ENCODE assay signal across 8 mouse cellular contexts in the genomic region with DNA sequence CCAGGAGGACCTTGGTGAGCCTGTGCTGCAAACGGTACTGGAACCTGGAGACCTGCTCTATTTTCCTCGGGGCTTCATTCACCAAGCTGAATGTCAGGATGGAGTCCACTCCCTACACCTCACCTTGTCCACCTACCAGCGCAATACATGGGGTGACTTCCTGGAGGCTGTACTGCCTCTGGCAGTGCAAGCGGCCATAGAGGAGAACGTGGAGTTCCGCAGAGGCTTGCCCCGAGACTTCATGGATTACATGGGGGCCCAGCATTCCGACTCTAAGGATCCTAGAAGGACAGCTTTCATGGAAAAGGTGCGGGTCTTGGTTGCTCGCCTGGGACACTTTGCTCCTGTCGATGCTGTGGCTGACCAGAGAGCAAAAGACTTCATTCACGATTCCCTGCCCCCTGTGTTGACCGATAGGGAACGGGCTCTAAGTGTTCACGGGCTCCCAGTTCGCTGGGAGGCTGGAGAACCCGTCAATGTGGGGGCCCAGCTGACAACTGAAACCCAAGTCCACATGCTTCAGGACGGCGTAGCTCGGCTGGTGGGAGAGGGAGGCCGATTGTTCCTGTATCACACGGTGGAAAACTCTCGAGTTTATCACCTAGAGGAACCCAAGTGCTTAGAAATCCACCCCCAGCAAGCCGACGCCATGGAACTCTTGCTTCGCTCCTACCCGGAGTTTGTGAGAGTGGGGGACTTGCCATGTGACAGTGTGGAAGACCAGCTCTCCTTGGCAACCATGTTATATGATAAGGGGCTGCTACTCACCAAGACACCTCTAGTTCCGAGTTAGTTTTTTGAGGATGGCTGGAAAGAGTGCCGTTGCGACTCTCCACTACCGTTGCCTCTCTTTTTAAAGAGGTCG. TPM values are rescaled to one million over a fixed set of nuclear protein-coding genes. Genes with fewer than 3 reads are reported as not detected.
DNase-seq lines count a peak whose midpoint lies in the region; ATAC-seq and TF ChIP-seq lines count a peak whose summit lies in the region.

No protein-coding gene starts in this region.

- H3K9ac ChIP-seq in heart, embryonic 11.5 days (ENCODE audit: low read depth, low read length), result peak overlapping the region; percentile 83
- peak overlapping the region; percentile 80 for H3K9ac ChIP-seq in hindbrain, embryonic 14.5 days
- H3K9ac ChIP-seq in midbrain, embryonic 13.5 days (replicated peaks), result peak overlapping the region; percentile 88

- peak overlapping the region; percentile 93 for H3K4me2 ChIP-seq in heart, embryonic 11.5 days
- H3K4me2 ChIP-seq in hindbrain, embryonic 14.5 days (replicated peaks), result peak overlapping the region; percentile 86
- H3K4me2 ChIP-seq in midbrain, embryonic 13.5 days (replicated peaks), result peak overlapping the region; percentile 89

- H3K4me3 ChIP-seq in heart, embryonic 11.5 days (ENCODE audit: low read depth, low read length), result peak overlapping the region; percentile 79
- peak overlapping the region; percentile 86 for H3K4me3 ChIP-seq in bone marrow, adult 2 months (replicated peaks; ENCODE audit: control insufficient read depth, low read depth, low read length)
- H3K4me3 ChIP-seq in hindbrain, embryonic 14.5 days (replicated peaks; ENCODE audit: low read length), result peak overlapping the region; percentile 86
- H3K4me3 ChIP-seq in midbrain, embryonic 13.5 days (replicated peaks), result peak overlapping the region; percentile 94

- no peak overlapping the region for H3K27ac ChIP-seq in heart, embryonic 11.5 days (ENCODE audit: low read depth, low read length)
- H3K27ac ChIP-seq in bone marrow, adult 2 months (ENCODE audit: control insufficient read depth, insufficient read depth, low read depth, low read length, poor library complexity), result peak overlapping the region; percentile 78
- H3K27ac ChIP-seq in hindbrain, embryonic 14.5 days, result 0 out of 2 replicates have a peak overlapping the region, but pooled peaks have one; percentile 79
- H3K27ac ChIP-seq in midbrain, embryonic 13.5 days, result no peak overlapping the region

- 44% methylated on average over 32 of the region's 32 CpGs for WGBS in heart, embryonic 11.5 days (ENCODE audit: insufficient replicate concordance)
- 76% methylated on average over 32 of the region's 32 CpGs for WGBS in bone marrow, adult 2 months
- 71% methylated on average over 32 of the region's 32 CpGs for WGBS in hindbrain, embryonic 14.5 days
- 70% methylated on average over 32 of the region's 32 CpGs for WGBS in midbrain, embryonic 13.5 days

- DNase-seq in heart, postnatal 25 days (ENCODE audit: low spot score), result no peak
- no peak for DNase-seq in hindbrain, embryonic 14.5 days (ENCODE audit: low spot score)
- no peak for DNase-seq in right cerebral cortex, postnatal 4 days
- no peak for DNase-seq in c-Kit-positive CD71-positive TER-119-positive erythroid progenitor cells, embryonic 14.5 days (ENCODE audit: low spot score)
- DNase-seq in urinary bladder, postnatal 4 days (ENCODE audit: low spot score in 2 of 2), result no peak

- H3K36me3 ChIP-seq in heart, embryonic 11.5 days (ENCODE audit: control insufficient read depth, insufficient read depth, low read length), result peaks cover 4% of the 10 kb centered on the region
- H3K36me3 ChIP-seq in hindbrain, embryonic 14.5 days (replicated peaks; ENCODE audit: control insufficient read depth, insufficient read depth), result peaks cover 22% of the 10 kb centered on the region
- peaks cover 22% of the 10 kb centered on the region for H3K36me3 ChIP-seq in midbrain, embryonic 13.5 days

- no peak for TF ChIP-seq POLR2A in bone marrow, adult 2 months (IDR thresholded peaks at IDR 0.05; ENCODE audit: borderline replicate concordance, control insufficient read depth, low read depth, low read length)

- ATAC-seq in heart, embryonic 11.5 days (replicated peaks; ENCODE audit: insufficient number of reproducible peaks, low FRiP score, low TSS enrichment), result no peak
- no peak for ATAC-seq in hindbrain, embryonic 14.5 days (ENCODE audit: low FRiP score)
- no peak for ATAC-seq in midbrain, embryonic 13.5 days

- H3K9me3 ChIP-seq in heart, embryonic 11.5 days (replicated peaks; ENCODE audit: control insufficient read depth, low read length), result no peaks in the 10 kb centered on the region
- H3K9me3 ChIP-seq in hindbrain, embryonic 14.5 days (ENCODE audit: control insufficient read depth, low read length), result no peaks in the 10 kb centered on the region
- no peaks in the 10 kb centered on the region for H3K9me3 ChIP-seq in midbrain, embryonic 13.5 days

- no peaks in the 10 kb centered on the region for H3K27me3 ChIP-seq in heart, embryonic 11.5 days (ENCODE audit: control insufficient read depth, insufficient read depth, low read length)
- H3K27me3 ChIP-seq in hindbrain, embryonic 14.5 days (ENCODE audit: control insufficient read depth, insufficient read depth, low read length), result no peaks in the 10 kb centered on the region
- no peaks in the 10 kb centered on the region for H3K27me3 ChIP-seq in midbrain, embryonic 13.5 days

- peaks cover 20% of the 10 kb centered on the region for H3K4me1 ChIP-seq in heart, embryonic 11.5 days (ENCODE audit: control insufficient read depth, insufficient read depth, low read length)
- H3K4me1 ChIP-seq in bone marrow, adult 2 months (ENCODE audit: control insufficient read depth, insufficient read depth, low read length), result peaks cover 4% of the 10 kb centered on the region; the same call in 1 of the 2 replicates
- peaks cover 21% of the 10 kb centered on the region for H3K4me1 ChIP-seq in hindbrain, embryonic 14.5 days (replicated peaks; ENCODE audit: control insufficient read depth, insufficient read depth, low read length)
- peaks cover 44% of the 10 kb centered on the region for H3K4me1 ChIP-seq in midbrain, embryonic 13.5 days (replicated peaks)

- TF ChIP-seq CTCF in bone marrow, adult 2 months (IDR thresholded peaks at IDR 0.05; ENCODE audit: control insufficient read depth, insufficient read depth, low read length), result no peak

- intact Hi-C loops in heart, postnatal 25 days (cut with DNase I), result loop anchor here (2.0 kb wide), 1 partner anchor 31 kb away; a partner anchor contains a TSS

RNA-seq across cellular contexts. Expression of a gene that starts 1.5 kb away (rescaled TPM):
- polyA plus RNA-seq in heart, embryonic 11.5 days (2014; fragmentation: Nextera tagmentation; extraction: Ambion mirVana), result 9.6 and 10.4 TPM in 2 replicates
- total RNA-seq in heart, postnatal 25 days (2021), result 1 to 10 TPM; 5.2 to 5.5 TPM
- 7.0 and 15.2 TPM in 2 replicates for polyA plus RNA-seq in bone marrow, adult 2 months (2011; ENCODE audit: insufficient read depth, insufficient read length, low replicate concordance, missing spikeins)
- polyA plus RNA-seq in hindbrain, embryonic 14.5 days (2014; fragmentation: Nextera tagmentation; extraction: Ambion mirVana), result 12.4 and 15.0 TPM in 2 replicates
- 9.1 and 12.1 TPM in 2 replicates for polyA plus RNA-seq in midbrain, embryonic 13.5 days (2015; fragmentation: Nextera tagmentation; extraction: Ambion mirVana)

RNA-seq across cellular contexts. Expression of a gene that starts 30.2 kb away (rescaled TPM):
- 34.3 and 41.7 TPM in 2 replicates for polyA plus RNA-seq in heart, embryonic 11.5 days (2014; fragmentation: Nextera tagmentation; extraction: Ambion mirVana)
- total RNA-seq in heart, postnatal 25 days (2021), result 10 to 100 TPM; 29.5 to 36.3 TPM
- 6.0 and 15.1 TPM in 2 replicates for polyA plus RNA-seq in bone marrow, adult 2 months (2011; ENCODE audit: insufficient read depth, insufficient read length, low replicate concordance, missing spikeins)
- polyA plus RNA-seq in hindbrain, embryonic 14.5 days (2014; fragmentation: Nextera tagmentation; extraction: Ambion mirVana), result 16.0 and 17.7 TPM in 2 replicates
- polyA plus RNA-seq in midbrain, embryonic 13.5 days (2015; fragmentation: Nextera tagmentation; extraction: Ambion mirVana), result 22.1 and 23.6 TPM in 2 replicates

RNA-seq across cellular contexts. Expression of a gene that starts 32.7 kb away (rescaled TPM):
- not detected in 2 replicates for polyA plus RNA-seq in heart, embryonic 11.5 days (2014; fragmentation: Nextera tagmentation; extraction: Ambion mirVana)
- not detected for total RNA-seq in heart, postnatal 25 days (2021)
- polyA plus RNA-seq in bone marrow, adult 2 months (2011; ENCODE audit: insufficient read depth, insufficient read length, low replicate concordance, missing spikeins), result not detected in 2 replicates
- polyA plus RNA-seq in hindbrain, embryonic 14.5 days (2014; fragmentation: Nextera tagmentation; extraction: Ambion mirVana), result not detected in 2 replicates
- polyA plus RNA-seq in midbrain, embryonic 13.5 days (2015; fragmentation: Nextera tagmentation; extraction: Ambion mirVana), result not detected in 2 replicates

RNA-seq across cellular contexts. Expression of a gene that starts 35.7 kb away (rescaled TPM):
- 33.0 and 35.5 TPM in 2 replicates for polyA plus RNA-seq in heart, embryonic 11.5 days (2014; fragmentation: Nextera tagmentation; extraction: Ambion mirVana)
- 100 to 1,000 TPM; 100 to 107 TPM for total RNA-seq in heart, postnatal 25 days (2021)
- polyA plus RNA-seq in bone marrow, adult 2 months (2011; ENCODE audit: insufficient read depth, insufficient read length, low replicate concordance, missing spikeins), result 1.2 and 3.5 TPM in 2 replicates
- 9.8 and 13.8 TPM in 2 replicates for polyA plus RNA-seq in hindbrain, embryonic 14.5 days (2014; fragmentation: Nextera tagmentation; extraction: Ambion mirVana)
- polyA plus RNA-seq in midbrain, embryonic 13.5 days (2015; fragmentation: Nextera tagmentation; extraction: Ambion mirVana), result 10.6 and 11.8 TPM in 2 replicates

RNA-seq across cellular contexts. Expression of a gene that starts 57.3 kb away (rescaled TPM):
- polyA plus RNA-seq in heart, embryonic 11.5 days (2014; fragmentation: Nextera tagmentation; extraction: Ambion mirVana), result 19.3 and 20.7 TPM in 2 replicates
- total RNA-seq in heart, postnatal 25 days (2021), result 10 to 100 TPM; 35.8 to 47.2 TPM
- 4.9 and 15.5 TPM in 2 replicates for polyA plus RNA-seq in bone marrow, adult 2 months (2011; ENCODE audit: insufficient read depth, insufficient read length, low replicate concordance, missing spikeins)
- 100 and 108 TPM in 2 replicates for polyA plus RNA-seq in hindbrain, embryonic 14.5 days (2014; fragmentation: Nextera tagmentation; extraction: Ambion mirVana)
- polyA plus RNA-seq in midbrain, embryonic 13.5 days (2015; fragmentation: Nextera tagmentation; extraction: Ambion mirVana), result 64.6 and 66.8 TPM in 2 replicates

Comparison
In these comparisons a context has a peak if more than half of its experiments do, and no peak if none do; other contexts are left out.
1. H3K27ac ChIP-seq: peak in bone marrow, adult 2 months (single experiment) and hindbrain, embryonic 14.5 days (single experiment); none in heart, embryonic 11.5 days (single experiment) and midbrain, embryonic 13.5 days (single experiment).
2. Peak in every context shown above with its lines, with median percentiles within 50 percentile points of each other: H3K4me2 ChIP-seq, H3K4me3 ChIP-seq and H3K9ac ChIP-seq.